Mouse (Mus musculus) heart, postnatal 14 days (tissue): Measurements from ENCODE around the gene Fance. TPM values are rescaled to one million over a fixed set of nuclear protein-coding genes. Genes with fewer than 3 reads are reported as not detected.

Experiments
- DNase-seq, 2 experiments: peaks; one replicate each; pipeline ENCODE4 v3.0.0; 2021 to 2022
- intact Hi-C: fragments of 180-260 bp; cut with DNase I; formaldehyde crosslinking; loops from one replicate; pipeline ENCODE4 v1.15.1; 2025
- total RNA-seq, 2 experiments: library from RNA; stranded (reverse); gene quantifications; 2 replicates each; pipeline ENCODE4 v1.2.3; 2021

The Fance gene
- total RNA-seq, 2 experiments from 2014 or later: 12.8 to 14.2 TPM

DNA sequence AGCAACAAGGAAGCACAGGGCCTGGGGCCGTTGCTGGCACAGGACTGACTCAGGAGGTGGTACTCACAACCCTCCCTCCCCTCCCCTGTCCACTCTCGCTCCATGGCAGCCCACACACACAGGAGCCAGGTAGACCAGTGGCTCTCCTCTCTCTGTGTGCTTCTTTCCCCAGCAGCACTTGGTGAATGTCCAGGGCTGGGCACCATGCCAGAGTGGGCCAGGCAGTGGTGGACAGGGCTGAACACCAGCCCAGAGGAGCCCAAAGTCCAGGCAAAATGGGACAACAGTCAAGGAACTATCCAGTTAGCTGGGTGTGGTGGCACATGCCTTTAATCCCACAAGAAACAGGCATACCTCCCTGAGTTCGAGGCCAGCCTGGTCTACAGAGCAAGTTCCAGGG, 23.1 kb upstream of the Fance start:
- DNase-seq: peak; percentile 67 to 75
- intact Hi-C loops: no loop called here

- DNase-seq: no peak
- intact Hi-C loops: no loop called here
Measured at GRCm38 (mm10) chr17:28290671-28291070, 22.6 kb upstream of the Fance start.

DNA sequence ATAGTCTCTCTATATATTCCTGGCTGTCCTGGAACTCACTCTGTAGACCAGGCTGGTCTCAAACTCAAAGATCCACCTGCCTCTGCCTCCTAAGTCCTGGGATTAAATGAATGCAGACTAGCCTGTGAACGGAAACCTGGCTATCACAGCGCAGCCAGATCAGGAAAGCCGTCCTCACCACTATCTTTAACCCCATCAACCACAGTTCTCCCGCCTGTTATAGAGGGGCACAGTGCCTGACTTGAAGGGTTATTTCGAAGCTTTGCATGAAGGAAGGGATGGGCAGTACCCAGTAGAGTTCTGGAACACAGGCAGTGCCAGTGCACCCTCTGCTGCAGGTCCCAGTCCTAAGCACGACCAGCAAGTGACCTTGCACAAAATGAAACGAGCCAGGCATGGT, 22.0 kb upstream of the Fance start:
- no peak for DNase-seq
- intact Hi-C loops: no loop called here

GRCm38 (mm10) chr17:28293716-28294115, 19.6 kb upstream of the Fance start:
- DNase-seq: no peak
- intact Hi-C loops: no loop called here

- intact Hi-C loops: no loop called here
- no peak for DNase-seq
Measured at GRCm38 (mm10) chr17:28294449-28295333, 18.6 kb upstream of the Fance start.

GRCm38 (mm10) chr17:28298888-28299287, 14.4 kb upstream of the Fance start:
- DNase-seq: no peak
- intact Hi-C loops: no loop called here

GRCm38 (mm10) chr17:28299669-28300320, 13.5 kb upstream of the Fance start:
- no peak for DNase-seq
- intact Hi-C loops: loop anchor here (10.0 kb wide), 1 partner anchor 215 kb away; the partner anchor contains the start of gene Tcp11

GRCm38 (mm10) chr17:28300323-28300722, 13.0 kb upstream of the Fance start:
- intact Hi-C loops: loop anchor here (10.0 kb wide), 1 partner anchor 216 kb away; the partner anchor contains the start of gene Tcp11
- DNase-seq: no peak

DNA sequence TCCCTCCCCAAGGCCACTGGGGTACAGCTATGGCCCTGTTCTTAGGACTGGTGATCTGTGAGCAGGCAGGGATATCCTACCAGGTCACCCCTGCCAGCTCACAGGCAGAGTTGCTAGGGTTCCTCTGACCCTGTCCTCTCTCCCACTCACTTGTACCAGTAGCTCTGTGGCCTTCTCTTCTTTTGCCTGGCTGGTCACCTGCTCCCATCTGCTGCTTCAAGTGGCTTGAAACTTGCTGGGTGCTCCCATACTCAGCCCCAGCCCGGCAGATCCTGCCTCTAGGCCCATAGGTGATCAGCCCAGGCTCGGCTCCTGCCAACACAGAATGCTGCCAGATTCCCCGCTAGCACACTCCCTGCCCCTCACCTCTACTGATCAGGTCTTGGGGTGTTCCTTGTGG, 12.5 kb upstream of the Fance start:
- intact Hi-C loops: loop anchor here (10.0 kb wide), 1 partner anchor 216 kb away; the partner anchor contains the start of gene Tcp11

DNA sequence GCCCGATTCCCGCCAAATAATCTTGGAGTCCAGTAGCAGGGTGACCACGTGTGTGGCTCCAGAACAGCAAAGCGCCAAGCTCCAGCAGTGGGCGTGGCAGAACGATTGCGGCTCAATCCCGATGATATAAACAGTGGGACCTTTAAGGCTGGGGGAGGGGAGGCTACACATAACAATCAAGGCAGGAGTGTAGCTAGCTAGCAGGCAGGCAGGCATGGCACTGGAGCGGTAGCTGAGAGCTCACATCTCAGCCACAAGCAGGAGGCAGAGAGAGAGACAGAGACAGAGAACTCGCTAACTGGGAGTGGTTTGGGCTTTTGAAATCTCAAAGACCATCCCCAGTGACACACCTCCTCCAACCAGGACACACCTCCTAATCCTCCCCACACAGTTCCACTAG, 8.1 kb upstream of the Fance start:
- intact Hi-C loops: loop anchor here (5.0 to 10.0 kb wide), 2 partner anchors 98 to 220 kb away; partner anchors contain the start of genes Def6 and Tcp11

More for the DNA sequence above, 12.5 kb upstream of the Fance start:
- no peak for DNase-seq

DNA sequence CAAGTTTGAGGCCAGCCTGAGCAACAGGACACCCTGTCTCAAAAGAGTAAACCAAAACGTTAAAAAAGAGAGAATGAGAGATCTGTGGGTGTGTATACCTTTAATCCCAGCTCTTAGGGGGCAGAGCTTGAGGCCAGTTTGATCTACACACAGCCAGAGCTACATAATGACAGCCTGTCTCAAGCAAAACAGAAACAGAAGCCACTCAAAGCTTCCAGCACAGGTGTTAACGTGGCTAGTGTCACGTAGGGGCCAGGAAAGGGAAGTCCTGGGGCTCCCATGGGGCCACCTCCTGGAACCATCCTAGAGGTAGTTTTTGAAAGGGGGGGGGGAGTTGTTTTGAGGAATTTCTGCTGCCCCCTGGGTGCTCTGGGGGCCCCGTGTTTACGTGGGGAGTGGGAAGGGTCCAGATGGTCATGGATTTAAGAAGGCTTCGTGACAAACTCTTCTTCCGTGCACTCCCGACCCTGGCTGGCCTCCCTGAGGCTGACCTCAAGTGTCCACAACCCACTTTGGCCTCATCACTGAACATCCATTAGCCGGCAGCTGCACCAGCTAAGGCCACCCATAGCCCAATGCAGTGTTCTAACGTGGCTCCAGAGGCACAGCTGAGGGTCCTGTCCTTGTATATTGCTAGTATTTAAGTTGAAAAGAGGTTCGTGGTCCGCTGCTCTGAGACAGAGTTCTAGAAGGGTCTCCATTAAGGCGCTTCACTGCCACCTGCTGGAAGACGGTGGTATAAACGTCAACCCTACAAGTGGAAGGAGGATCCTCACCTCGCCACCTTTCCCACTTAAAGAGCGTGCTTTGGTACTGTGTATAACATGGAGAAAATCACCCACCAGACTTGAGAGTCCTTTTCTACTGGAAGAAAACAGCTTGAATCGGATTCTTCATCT, 4.8 kb upstream of the Fance start:
- peak; percentile 89 to 96 for DNase-seq
- intact Hi-C loops: loop anchor here (1.0 to 10.0 kb wide), 4 partner anchors 78 to 224 kb away; partner anchors contain the start of genes Def6 and Tcp11

More for the DNA sequence above, 8.1 kb upstream of the Fance start:
- no peak for DNase-seq

GRCm38 (mm10) chr17:28310831-28311230, 2.5 kb upstream of the Fance start:
- intact Hi-C loops: no loop called here
- no peak for DNase-seq

- intact Hi-C loops: no loop called here
- DNase-seq: no peak
Measured at GRCm38 (mm10) chr17:28311366-28312132, 1.8 kb upstream of the Fance start.

DNA sequence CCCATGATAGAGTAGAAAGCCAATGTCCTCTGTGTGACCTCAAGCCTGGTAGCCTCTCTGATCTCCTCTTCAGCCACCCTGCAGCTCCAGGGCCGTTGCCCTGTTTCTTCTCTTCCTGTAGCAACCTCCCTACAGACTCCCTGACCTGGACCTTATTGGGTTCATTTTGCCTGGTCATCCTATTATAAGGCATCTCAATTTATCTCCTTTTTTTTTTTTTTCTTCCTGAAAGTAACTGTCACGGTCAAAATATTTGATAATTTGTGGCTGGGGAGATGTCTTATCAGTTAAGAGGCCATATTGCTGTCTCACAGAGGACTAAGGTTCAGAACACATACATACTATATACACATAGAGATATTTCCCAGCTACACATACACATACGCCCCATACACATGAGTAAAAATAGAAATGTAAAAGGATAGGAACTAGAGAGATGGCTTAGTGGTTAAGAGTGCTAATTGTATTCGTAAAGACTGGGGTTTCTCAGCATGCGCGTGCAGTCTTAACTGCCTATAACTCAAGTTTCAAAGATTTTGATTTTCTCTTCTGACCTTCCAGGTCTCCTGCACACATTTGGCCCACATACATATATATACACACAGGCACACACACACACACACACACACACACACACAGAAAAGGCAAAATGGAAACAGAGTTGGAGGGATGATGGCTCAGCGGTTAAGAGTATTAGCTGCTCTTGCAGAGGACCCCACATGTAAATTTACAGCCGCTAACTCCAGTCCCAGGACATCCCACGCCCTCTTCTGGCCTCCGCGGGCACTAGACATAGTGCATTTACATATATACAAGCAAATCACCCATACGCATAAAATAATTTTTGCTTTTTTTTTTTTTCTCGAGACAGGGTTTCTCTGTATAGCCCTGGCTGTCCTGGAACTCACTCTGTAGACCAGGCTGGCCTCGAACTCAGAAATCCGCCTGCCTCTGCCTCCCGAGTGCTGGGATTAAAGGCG, 797 bp upstream of the Fance start:
- intact Hi-C loops: no loop called here
- DNase-seq: peak in 1 of 2 experiments; percentile 46

DNA sequence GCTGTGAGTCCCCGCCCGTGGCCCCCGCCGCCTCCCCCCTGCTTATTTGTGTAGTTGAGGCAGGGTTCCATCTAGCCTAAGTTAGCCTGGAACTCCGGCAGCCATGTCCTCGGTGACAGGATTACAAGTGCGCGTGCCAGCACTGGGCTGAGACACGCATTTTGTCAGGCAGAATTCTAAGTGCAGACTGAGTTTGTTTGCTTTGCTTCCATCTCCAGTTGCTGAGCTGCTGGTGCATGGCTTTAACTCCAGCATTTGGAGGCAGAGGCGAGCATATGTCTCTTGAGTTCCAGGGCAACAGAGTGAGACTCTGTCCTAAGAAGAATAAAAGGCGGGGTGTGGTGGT, 534 bp downstream of the Fance start:
- no peak for DNase-seq
- intact Hi-C loops: no loop called here

GRCm38 (mm10) chr17:28315611-28316160, 2.4 kb downstream of the Fance start:
- no peak for DNase-seq
- intact Hi-C loops: no loop called here

- intact Hi-C loops: no loop called here
- no peak for DNase-seq
Measured at GRCm38 (mm10) chr17:28316476-28316875, 3.2 kb downstream of the Fance start.

DNA sequence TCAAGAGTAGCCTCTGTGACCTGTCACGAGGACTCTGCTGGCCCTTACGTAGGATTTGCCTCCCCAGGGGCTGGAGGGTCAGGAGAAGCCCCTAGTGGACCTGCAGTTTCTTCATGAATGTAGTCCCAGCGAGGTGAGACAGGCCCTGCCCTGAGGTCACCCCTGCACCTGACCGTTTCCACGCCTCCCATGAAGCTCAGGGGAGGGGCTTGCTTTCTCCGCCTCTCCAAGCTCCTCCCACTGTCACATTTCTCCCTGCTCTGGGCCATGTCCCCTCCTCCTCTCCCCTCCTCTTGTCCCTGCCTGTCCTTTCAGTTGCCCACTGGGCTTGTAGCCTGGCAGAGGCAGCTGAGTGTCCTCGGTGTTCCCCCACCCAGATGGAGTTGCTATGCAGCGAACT, 3.8 kb downstream of the Fance start:
- no peak for DNase-seq
- intact Hi-C loops: no loop called here
